8 mouse cellular contexts compared by ENCODE assay signal in the genomic region with DNA sequence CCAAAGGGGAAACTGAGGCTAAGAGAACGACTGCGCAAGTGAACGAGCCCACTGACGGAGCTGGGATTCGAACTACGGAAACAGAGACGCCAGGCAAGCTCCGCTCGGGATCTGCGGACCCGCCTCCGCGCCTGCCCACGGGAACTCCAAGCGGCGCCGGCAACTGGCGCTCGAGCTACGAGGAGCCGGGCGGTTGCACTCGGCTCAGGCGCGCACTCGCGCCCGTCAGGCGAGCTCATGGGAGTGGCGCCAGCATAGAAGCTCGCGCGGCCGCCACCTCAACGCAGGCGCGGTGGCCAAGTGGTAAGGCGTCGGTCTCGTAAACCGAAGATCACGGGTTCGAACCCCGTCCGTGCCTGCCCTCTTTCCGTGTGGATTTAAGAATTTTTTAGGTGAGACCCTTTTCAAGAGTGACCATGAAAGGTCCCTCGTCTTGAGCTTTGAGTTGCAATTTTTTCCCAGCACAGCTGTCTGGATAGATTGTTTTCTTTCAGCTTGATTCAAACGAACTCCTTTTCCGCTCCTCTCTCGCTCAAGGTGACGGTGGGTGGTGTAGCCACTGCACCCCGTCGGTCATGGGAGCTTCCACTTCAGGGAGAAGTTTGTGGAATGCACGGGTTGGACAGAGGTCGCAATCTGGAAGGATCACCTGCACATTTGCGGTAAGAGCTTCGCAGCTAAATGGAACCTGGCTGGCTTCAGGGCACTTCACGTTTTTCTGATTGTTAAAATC.
DNase-seq lines count a peak whose midpoint lies in the region; ATAC-seq lines count a peak whose summit lies in the region.

No protein-coding gene starts in this region.

- ATAC-seq in hindbrain, embryonic 16.5 days: peak; percentile 98

- no peaks in the 10 kb centered on the region for H3K27me3 ChIP-seq in hindbrain, embryonic 16.5 days (replicated peaks; ENCODE audit: control insufficient read depth, insufficient read depth, low read length)

- H3K4me1 ChIP-seq in hindbrain, embryonic 16.5 days (ENCODE audit: control insufficient read depth, insufficient read depth, low read depth, low read length): peaks cover 8% of the 10 kb centered on the region

- peak overlapping the region; percentile 65 for H3K4me3 ChIP-seq in hindbrain, embryonic 16.5 days (ENCODE audit: low read length)

- H3K9ac ChIP-seq in hindbrain, embryonic 16.5 days (ENCODE audit: low read depth, low read length): peak overlapping the region; percentile 66

- under 1% methylated on average over 58 of the region's 58 CpGs for WGBS in hindbrain, embryonic 16.5 days

- no peaks in the 10 kb centered on the region for H3K36me3 ChIP-seq in hindbrain, embryonic 16.5 days (ENCODE audit: control insufficient read depth, insufficient read depth, low read length)

- no peaks in the 10 kb centered on the region for H3K9me3 ChIP-seq in hindbrain, embryonic 16.5 days (ENCODE audit: control insufficient read depth, low read length)

- peak overlapping the region; percentile 53 for H3K27ac ChIP-seq in hindbrain, embryonic 16.5 days (ENCODE audit: low read depth, low read length)

- peak; percentile 98 for DNase-seq in ZHBTc4 (ENCODE audit: low read depth, low spot score)
- DNase-seq in cerebellum, postnatal 4 days (ENCODE audit: low spot score in 2 of 2): peak; percentile 97 to 99
- DNase-seq in gastrocnemius, adult 18-20 months (ENCODE audit: low spot score): peak; percentile 95
- DNase-seq in left cerebral cortex, adult 11 months (ENCODE audit: low spot score): peak; percentile 95
- peak; percentile 97 for DNase-seq in lung, postnatal 36 days
- DNase-seq in retina, embryonic 14.5 days (ENCODE audit: low spot score): peak; percentile 98
- peak; percentile 96 to 97 for DNase-seq in thymus, postnatal 36 days

- H3K4me2 ChIP-seq in hindbrain, embryonic 16.5 days (ENCODE audit: low read length): peak overlapping the region; percentile 75

Comparison
In these comparisons a context has a peak if more than half of its experiments do, and no peak if none do; other contexts are left out.
1. Peak in every context shown above with its lines: DNase-seq, ATAC-seq, H3K4me3 ChIP-seq and H3K27ac ChIP-seq.